Mouse (Mus musculus) fibroblast of lung, adult 2 months (primary cell): ENCODE measurements around the gene Klf6.

ENCODE experiments used
- DNase-seq: peaks from one replicate; pipeline ENCODE4 v3.0.0-alpha.2; 2011; ENCODE audit warnings: low read depth

Klf6 gene

GRCm38 (mm10) chr13:5861157-5862002 is at the start of gene Klf6:
Gene Klf6 (plus strand): TSS chr13:5861482.
- DNase-seq: peak; percentile 98

GRCm38 (mm10) chr13:5813433-5813832 is 47.8 kb upstream of the Klf6 start:
- DNase-seq: no peak

GRCm38 (mm10) chr13:5817250-5817649 is 44.0 kb upstream of the Klf6 start:
- no peak for DNase-seq

- no peak for DNase-seq
Observed at GRCm38 (mm10) chr13:5819173-5819572, 42.1 kb upstream of the Klf6 start.

GRCm38 (mm10) chr13:5822586-5822985 is 38.7 kb upstream of the Klf6 start:
- DNase-seq: no peak

GRCm38 (mm10) chr13:5823150-5823549 is 38.1 kb upstream of the Klf6 start:
- no peak for DNase-seq

GRCm38 (mm10) chr13:5824189-5824815 is 37.0 kb upstream of the Klf6 start:
- DNase-seq: no peak

GRCm38 (mm10) chr13:5826170-5826827 is 35.0 kb upstream of the Klf6 start:
- no peak for DNase-seq

GRCm38 (mm10) chr13:5831976-5832375 is 29.3 kb upstream of the Klf6 start:
- DNase-seq: no peak

GRCm38 (mm10) chr13:5837174-5837777 is 24.0 kb upstream of the Klf6 start:
- DNase-seq: peak; percentile 86

- no peak for DNase-seq
Observed at GRCm38 (mm10) chr13:5841418-5841817, 19.9 kb upstream of the Klf6 start.

GRCm38 (mm10) chr13:5842911-5843310 is 18.4 kb upstream of the Klf6 start:
- no peak for DNase-seq

GRCm38 (mm10) chr13:5843829-5844228 is 17.5 kb upstream of the Klf6 start:
- DNase-seq: no peak

- DNase-seq: no peak
Observed at GRCm38 (mm10) chr13:5844338-5844737, 16.9 kb upstream of the Klf6 start.

GRCm38 (mm10) chr13:5845161-5845590 is 16.1 kb upstream of the Klf6 start:
- DNase-seq: no peak

- DNase-seq: no peak
Observed at GRCm38 (mm10) chr13:5845605-5846004, 15.7 kb upstream of the Klf6 start.

GRCm38 (mm10) chr13:5846860-5847259 is 14.4 kb upstream of the Klf6 start:
- DNase-seq: no peak

GRCm38 (mm10) chr13:5847736-5848135 is 13.5 kb upstream of the Klf6 start:
- no peak for DNase-seq

GRCm38 (mm10) chr13:5860651-5861156 is 578 bp upstream of the Klf6 start:
- DNase-seq: no peak

GRCm38 (mm10) chr13:5862003-5862625 is 832 bp downstream of the Klf6 start:
- no peak for DNase-seq

GRCm38 (mm10) chr13:5862626-5863407 is 1.5 kb downstream of the Klf6 start:
- no peak for DNase-seq
